Mouse (Mus musculus): ENCODE results near the gene Mcm5. TPM values are rescaled to one million over a fixed set of nuclear protein-coding genes. Genes with fewer than 3 reads are reported as not detected.

Gene Mcm5
- polyA plus RNA-seq, 1 experiment from 2014 or later, result 195 TPM

DNA sequence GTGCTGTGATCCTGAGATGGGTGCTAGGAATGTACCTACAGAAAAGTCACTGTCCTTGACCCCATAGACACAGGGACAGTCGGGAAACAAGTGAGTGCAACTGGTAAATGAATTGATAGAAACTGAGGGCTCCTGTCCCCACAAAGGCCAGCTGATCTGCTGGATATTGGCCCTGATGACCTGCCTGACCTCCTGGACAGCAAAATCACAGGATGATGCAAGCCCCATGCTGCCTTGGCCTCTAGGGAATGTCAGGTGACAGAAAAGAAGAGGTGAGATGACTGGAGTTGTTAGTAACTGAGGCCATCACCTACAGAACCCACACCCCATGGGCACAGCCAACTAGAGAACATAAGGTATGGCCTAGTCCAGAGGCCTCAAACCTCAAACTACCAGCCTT is 31.2 kb upstream of the Mcm5 start:
- no peak for DNase-seq (ENCODE audit: low spot score, missing footprints)
- 63% methylated on average over 1 of the region's 1 CpGs for WGBS
- no peak for ATAC-seq (ENCODE audit: low FRiP score)

DNA sequence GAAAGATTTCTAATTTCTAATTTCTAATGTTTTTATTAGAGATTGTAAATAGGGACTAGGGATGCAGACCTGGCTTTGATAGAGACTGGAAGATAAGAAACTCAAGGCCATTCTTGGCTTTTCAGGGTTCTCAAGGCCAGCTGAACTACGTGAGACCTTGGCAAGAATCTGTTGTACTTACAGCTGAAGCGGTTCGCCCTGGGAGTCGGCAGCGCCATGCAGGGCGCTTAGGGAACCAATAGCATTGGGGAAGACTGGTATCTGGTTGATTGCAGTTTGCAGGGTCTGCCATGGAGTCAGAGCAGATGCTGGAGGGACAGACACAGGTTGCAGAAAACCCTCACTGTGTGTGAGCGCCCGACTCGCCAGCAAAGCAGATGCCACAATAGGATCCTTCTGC is 30.5 kb upstream of the Mcm5 start:
- H3K36me3 ChIP-seq (ENCODE audit: control insufficient read depth, insufficient read depth, low read length), result no peaks in the 10 kb centered on the region
- no peaks in the 10 kb centered on the region for H3K27me3 ChIP-seq (ENCODE audit: control insufficient read depth, insufficient read depth, low read length)
- DNase-seq (ENCODE audit: low spot score, missing footprints) (no peak), ATAC-seq (ENCODE audit: low FRiP score) (no peak)
- no peaks in the 10 kb centered on the region for H3K4me1 ChIP-seq (ENCODE audit: control insufficient read depth, insufficient read depth, low read length)
- WGBS, result 95% methylated on average over 9 of the region's 9 CpGs
- H3K4me2 ChIP-seq, result no peak overlapping the region
- H3K4me3 ChIP-seq (ENCODE audit: low read depth, low read length), result no peak overlapping the region
- no peaks in the 10 kb centered on the region for H3K9me3 ChIP-seq (ENCODE audit: control insufficient read depth, low read length)
- H3K9ac ChIP-seq (ENCODE audit: low read length), result no peak overlapping the region
- no peak overlapping the region for H3K27ac ChIP-seq (ENCODE audit: low read depth, low read length)

More for the DNA sequence above, 31.2 kb upstream of the Mcm5 start:
- no peak overlapping the region for H3K27ac ChIP-seq (ENCODE audit: low read depth, low read length)
- H3K4me3 ChIP-seq (ENCODE audit: low read depth, low read length), result no peak overlapping the region
- no peaks in the 10 kb centered on the region for H3K36me3 ChIP-seq (ENCODE audit: control insufficient read depth, insufficient read depth, low read length)
- H3K27me3 ChIP-seq (ENCODE audit: control insufficient read depth, insufficient read depth, low read length), result no peaks in the 10 kb centered on the region
- H3K4me2 ChIP-seq, result no peak overlapping the region
- no peak overlapping the region for H3K9ac ChIP-seq (ENCODE audit: low read length)
- H3K9me3 ChIP-seq (ENCODE audit: control insufficient read depth, low read length), result no peaks in the 10 kb centered on the region
- H3K4me1 ChIP-seq (ENCODE audit: control insufficient read depth, insufficient read depth, low read length), result no peaks in the 10 kb centered on the region

DNA sequence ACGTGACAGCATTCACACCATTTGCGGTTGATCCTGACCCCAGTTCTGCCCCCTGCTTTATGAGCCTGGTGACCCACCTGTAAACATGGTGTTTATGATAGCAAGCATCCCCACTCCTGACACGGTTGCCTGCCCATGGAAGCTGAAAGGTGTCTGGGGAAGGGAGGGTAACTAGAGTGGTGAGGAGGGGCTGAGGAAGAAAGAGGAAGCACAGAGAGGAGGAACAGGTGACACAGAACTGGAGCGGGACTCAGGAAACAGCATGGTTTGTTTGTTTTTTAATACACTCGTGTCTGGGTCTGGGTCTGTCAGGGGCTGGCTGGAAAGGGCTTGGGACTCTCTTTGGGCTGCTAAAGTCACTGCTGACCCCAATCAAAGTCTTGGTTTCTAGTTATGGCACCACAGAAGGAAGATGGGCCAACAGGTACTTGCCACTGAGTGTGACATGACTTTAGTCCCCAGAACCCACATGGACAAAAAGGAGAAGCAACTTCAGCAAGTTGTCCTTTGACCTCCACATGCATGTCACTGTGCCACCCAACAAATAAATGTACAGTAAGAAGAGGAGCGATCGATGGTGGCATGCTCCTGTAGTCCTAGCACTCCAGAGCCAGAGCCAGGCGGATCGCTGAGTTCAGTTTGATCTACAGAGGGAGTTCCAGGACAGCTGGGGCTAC is 27.9 kb upstream of the Mcm5 start:
- Histone ChIP-seq H3K9me3 (ENCODE audit: control insufficient read depth, low read length) (no peaks in the 10 kb centered on the region), H3K27ac (ENCODE audit: low read depth, low read length) (no peak overlapping the region), H3K27me3 (ENCODE audit: control insufficient read depth, insufficient read depth, low read length) (no peaks in the 10 kb centered on the region), H3K4me3 (ENCODE audit: low read depth, low read length) (no peak overlapping the region), H3K4me1 (ENCODE audit: control insufficient read depth, insufficient read depth, low read length) (no peaks in the 10 kb centered on the region), H3K9ac (ENCODE audit: low read length) (no peak overlapping the region), H3K4me2 (no peak overlapping the region), H3K36me3 (ENCODE audit: control insufficient read depth, insufficient read depth, low read length) (no peaks in the 10 kb centered on the region)
- WGBS, result 88% methylated on average over 9 of the region's 9 CpGs
- ATAC-seq (ENCODE audit: low FRiP score) (no peak), DNase-seq (ENCODE audit: low spot score, missing footprints) (no peak)

DNA sequence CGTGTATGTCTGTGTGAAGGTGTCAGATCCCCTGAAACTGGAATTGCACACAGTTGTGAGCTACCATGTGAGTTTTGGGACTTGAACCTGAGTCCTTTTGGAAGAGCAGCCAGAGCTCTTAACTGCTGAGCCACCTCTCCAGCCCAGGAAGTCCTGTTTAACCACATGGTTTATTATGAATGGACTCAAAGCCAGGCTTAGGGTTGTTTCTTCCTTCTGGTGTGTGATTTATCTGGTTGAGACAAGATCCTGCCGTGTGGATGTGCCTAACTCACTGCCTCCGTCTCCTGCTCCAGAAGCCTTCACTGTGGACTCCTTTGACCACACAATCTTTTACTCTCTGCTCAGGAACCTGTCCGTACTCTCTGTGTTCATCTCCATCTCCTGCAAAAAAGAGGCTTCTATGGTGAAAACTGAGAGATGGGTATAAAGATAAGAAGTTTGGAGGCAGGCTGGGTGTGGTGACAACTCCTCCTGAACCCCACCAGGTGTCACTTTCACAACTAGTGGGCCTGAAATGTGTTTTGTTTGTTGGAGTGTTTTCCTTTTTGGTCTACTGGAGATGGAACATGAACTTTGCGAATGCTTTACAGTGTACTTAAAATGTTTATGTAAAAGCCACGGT is 27.1 kb upstream of the Mcm5 start:
- H3K4me3 ChIP-seq (ENCODE audit: low read depth, low read length), result no peak overlapping the region
- no peaks in the 10 kb centered on the region for H3K36me3 ChIP-seq (ENCODE audit: control insufficient read depth, insufficient read depth, low read length)
- WGBS, result 84% methylated on average over 6 of the region's 6 CpGs
- no peak overlapping the region for H3K27ac ChIP-seq (ENCODE audit: low read depth, low read length)
- ATAC-seq (ENCODE audit: low FRiP score) (no peak), DNase-seq (ENCODE audit: low spot score, missing footprints) (no peak)
- no peak overlapping the region for H3K9ac ChIP-seq (ENCODE audit: low read length)
- no peaks in the 10 kb centered on the region for H3K27me3 ChIP-seq (ENCODE audit: control insufficient read depth, insufficient read depth, low read length)
- H3K9me3 ChIP-seq (ENCODE audit: control insufficient read depth, low read length), result no peaks in the 10 kb centered on the region
- no peaks in the 10 kb centered on the region for H3K4me1 ChIP-seq (ENCODE audit: control insufficient read depth, insufficient read depth, low read length)
- no peak overlapping the region for H3K4me2 ChIP-seq

DNA sequence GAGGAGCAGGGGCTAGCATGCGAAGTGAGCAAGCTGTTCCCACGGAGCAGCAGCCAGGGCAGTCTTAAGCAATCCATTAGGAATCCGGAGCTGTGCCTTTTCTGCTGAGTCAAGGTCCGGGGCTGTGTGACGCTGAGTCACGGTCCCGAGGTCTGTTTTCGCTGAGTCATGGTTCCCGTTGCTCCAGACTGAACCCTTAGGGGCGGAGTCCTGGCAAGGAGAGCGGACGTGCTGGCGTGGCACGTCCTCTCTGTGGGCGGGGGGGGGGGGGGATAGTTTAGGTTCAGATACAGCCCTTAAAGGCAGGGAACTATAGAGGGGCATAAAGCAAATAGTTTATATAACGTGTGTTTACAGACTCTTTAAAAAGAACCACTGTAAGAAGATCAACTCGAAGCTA is 25.5 kb upstream of the Mcm5 start:
- Histone ChIP-seq H3K9me3 (ENCODE audit: control insufficient read depth, low read length) (no peaks in the 10 kb centered on the region), H3K9ac (ENCODE audit: low read length) (no peak overlapping the region), H3K36me3 (ENCODE audit: control insufficient read depth, insufficient read depth, low read length) (no peaks in the 10 kb centered on the region), H3K27ac (ENCODE audit: low read depth, low read length) (no peak overlapping the region), H3K4me3 (ENCODE audit: low read depth, low read length) (no peak overlapping the region), H3K4me1 (ENCODE audit: control insufficient read depth, insufficient read depth, low read length) (no peaks in the 10 kb centered on the region), H3K27me3 (ENCODE audit: control insufficient read depth, insufficient read depth, low read length) (no peaks in the 10 kb centered on the region), H3K4me2 (peak overlapping the region; percentile 36; the same call in 1 of the 2 replicates)
- peak; percentile 92 for ATAC-seq (ENCODE audit: low FRiP score)
- DNase-seq (ENCODE audit: low spot score, missing footprints), result peak; percentile 97
- WGBS, result 8% methylated on average over 17 of the region's 17 CpGs

DNA sequence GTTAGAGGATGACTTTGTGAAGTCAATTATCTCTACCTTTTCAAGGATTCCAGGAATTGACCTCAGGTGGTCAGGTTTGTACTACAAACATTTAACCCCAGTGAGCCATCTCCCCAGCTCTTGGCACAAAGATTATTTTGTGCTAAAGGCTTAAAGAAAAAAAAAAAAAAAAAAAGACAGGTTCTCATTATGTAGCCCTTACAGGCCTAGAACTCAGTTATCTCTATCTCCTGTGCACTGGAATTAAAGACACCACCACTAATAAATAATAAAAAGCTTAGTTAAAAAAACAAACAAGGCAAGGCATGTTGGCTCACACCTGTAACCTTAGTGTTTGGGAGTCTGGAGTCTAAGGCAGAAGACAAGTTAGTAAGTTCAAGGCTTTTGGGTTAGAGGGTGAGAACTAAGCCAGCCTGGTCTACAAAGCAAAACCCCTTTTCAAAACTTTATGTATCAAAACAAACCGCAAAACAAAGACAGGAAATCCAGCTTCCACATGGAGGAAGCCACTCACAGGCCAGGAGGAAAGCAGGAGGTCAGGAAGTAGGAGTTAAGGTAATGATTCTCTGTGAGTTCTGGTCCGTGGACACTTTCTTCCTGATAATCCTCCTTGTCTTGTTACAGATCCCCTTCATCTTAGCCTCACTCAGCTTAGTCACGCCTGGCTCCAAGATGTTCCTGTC is 24.8 kb upstream of the Mcm5 start:
- WGBS, result 65% methylated on average over 3 of the region's 3 CpGs
- no peaks in the 10 kb centered on the region for H3K9me3 ChIP-seq (ENCODE audit: control insufficient read depth, low read length)
- no peaks in the 10 kb centered on the region for H3K36me3 ChIP-seq (ENCODE audit: control insufficient read depth, insufficient read depth, low read length)
- DNase-seq (ENCODE audit: low spot score, missing footprints), result peak; percentile 81
- H3K4me2 ChIP-seq, result no peak overlapping the region
- no peaks in the 10 kb centered on the region for H3K27me3 ChIP-seq (ENCODE audit: control insufficient read depth, insufficient read depth, low read length)
- H3K4me3 ChIP-seq (ENCODE audit: low read depth, low read length), result no peak overlapping the region
- no peak for ATAC-seq (ENCODE audit: low FRiP score)
- H3K9ac ChIP-seq (ENCODE audit: low read length), result no peak overlapping the region
- H3K27ac ChIP-seq (ENCODE audit: low read depth, low read length), result no peak overlapping the region
- 0 out of 2 replicates have a peak, but pooled peaks cover 2% of the 10 kb centered on the region for H3K4me1 ChIP-seq (ENCODE audit: control insufficient read depth, insufficient read depth, low read length)

DNA sequence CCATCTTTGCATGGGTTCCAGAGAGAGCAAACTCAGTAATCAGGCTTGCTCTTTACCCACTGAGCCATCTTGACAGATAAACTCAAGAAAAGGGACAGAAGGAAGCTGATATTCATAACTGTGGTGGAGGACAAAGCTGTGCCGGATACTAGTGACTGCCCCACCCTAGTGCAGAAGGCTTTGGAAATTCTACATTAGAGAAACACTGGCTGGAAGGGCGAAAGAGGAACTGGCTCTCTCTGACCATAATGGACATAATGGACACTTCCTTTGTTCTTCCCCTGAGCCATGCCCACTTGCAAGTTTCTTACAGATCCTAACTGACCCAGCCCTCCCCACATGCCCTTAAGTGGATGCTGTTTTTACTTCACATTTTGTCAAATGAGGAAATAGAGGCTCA is 23.4 kb upstream of the Mcm5 start:
- Histone ChIP-seq H3K27ac (ENCODE audit: low read depth, low read length) (no peak overlapping the region), H3K4me1 (ENCODE audit: control insufficient read depth, insufficient read depth, low read length) (0 out of 2 replicates have a peak, but pooled peaks cover 2% of the 10 kb centered on the region), H3K27me3 (ENCODE audit: control insufficient read depth, insufficient read depth, low read length) (no peaks in the 10 kb centered on the region), H3K9me3 (ENCODE audit: control insufficient read depth, low read length) (no peaks in the 10 kb centered on the region), H3K36me3 (ENCODE audit: control insufficient read depth, insufficient read depth, low read length) (no peaks in the 10 kb centered on the region), H3K4me2 (no peak overlapping the region), H3K4me3 (ENCODE audit: low read depth, low read length) (no peak overlapping the region), H3K9ac (ENCODE audit: low read length) (no peak overlapping the region)
- ATAC-seq (ENCODE audit: low FRiP score), result no peak
- 89% methylated on average over 2 of the region's 2 CpGs for WGBS
- no peak for DNase-seq (ENCODE audit: low spot score, missing footprints)

DNA sequence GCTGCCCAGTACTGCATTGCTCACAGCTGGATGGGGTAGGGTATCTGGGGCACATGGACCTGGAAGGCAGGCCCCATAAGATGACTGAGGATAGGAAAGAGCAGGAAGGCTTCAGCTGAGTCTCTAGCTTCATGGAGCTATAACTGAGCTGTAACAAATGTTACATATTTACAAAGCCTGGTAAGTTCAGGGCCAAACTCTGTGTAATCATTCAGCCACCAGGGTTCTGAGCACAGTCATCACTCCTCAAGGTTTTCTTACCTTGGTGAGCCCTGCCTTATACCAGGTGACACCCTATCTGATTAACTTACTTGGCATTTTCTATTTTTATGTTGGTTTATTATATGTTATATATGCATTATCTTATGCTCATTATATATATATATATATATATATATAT is 22.2 kb upstream of the Mcm5 start:
- H3K9me3 ChIP-seq (ENCODE audit: control insufficient read depth, low read length), result no peaks in the 10 kb centered on the region
- no peak overlapping the region for H3K27ac ChIP-seq (ENCODE audit: low read depth, low read length)
- H3K36me3 ChIP-seq (ENCODE audit: control insufficient read depth, insufficient read depth, low read length), result no peaks in the 10 kb centered on the region
- H3K9ac ChIP-seq (ENCODE audit: low read length), result no peak overlapping the region
- H3K4me2 ChIP-seq, result no peak overlapping the region
- 0 out of 2 replicates have a peak, but pooled peaks cover 2% of the 10 kb centered on the region for H3K4me1 ChIP-seq (ENCODE audit: control insufficient read depth, insufficient read depth, low read length)
- H3K4me3 ChIP-seq (ENCODE audit: low read depth, low read length), result no peak overlapping the region
- H3K27me3 ChIP-seq (ENCODE audit: control insufficient read depth, insufficient read depth, low read length), result no peaks in the 10 kb centered on the region
- ATAC-seq (ENCODE audit: low FRiP score) (no peak), DNase-seq (ENCODE audit: low spot score, missing footprints) (no peak)

All from midbrain, embryonic 11.5 days (tissue).